Mouse (Mus musculus) heart, postnatal 0 days (tissue): Measurements from ENCODE around the gene Cyp19a1. TPM values are rescaled to one million over a fixed set of nuclear protein-coding genes. Genes with fewer than 3 reads are reported as not detected.

ENCODE experiments used
- ATAC-seq: fragments of 200-750 bp; cut with Nextera tagmentation; 2 replicates; pipeline ENCODE4 v1.8.0; 2017; ENCODE audit warnings: low read depth, moderate number of reproducible peaks, moderate library complexity; ENCODE audit not compliant: insufficient read depth
- DNase-seq: peaks from one replicate; pipeline ENCODE4 v3.0.0-alpha.2; 2016; ENCODE audit warnings: low spot score
- H3K27ac ChIP-seq: fragments of 300-500 bp; sonication (generic); 2 replicates; pipeline ENCODE4 v1.5.1; 2014; ENCODE audit warnings: low read depth, mild to moderate bottlenecking
- H3K27me3 ChIP-seq: fragments of 300-500 bp; sonication (generic); 2 replicates; pipeline ENCODE4 v1.6.1; 2014; ENCODE audit warnings: low read length, mixed read lengths; ENCODE audit not compliant: control insufficient read depth, insufficient read depth
- H3K36me3 ChIP-seq: fragments of 300-500 bp; sonication (generic); replicated peaks from 2 replicates; pipeline ENCODE4 v1.6.1; 2014; ENCODE audit warnings: low read length, mixed read lengths; ENCODE audit not compliant: control insufficient read depth, insufficient read depth
- H3K4me1 ChIP-seq: fragments of 300-500 bp; sonication (generic); 2 replicates; pipeline ENCODE4 v1.6.1; 2014; ENCODE audit warnings: antibody characterized with exemption; ENCODE audit not compliant: control insufficient read depth, insufficient read depth
- H3K4me2 ChIP-seq: fragments of 300-500 bp; sonication (generic); 2 replicates; pipeline ENCODE4 v1.6.1; 2014; ENCODE audit warnings: low read depth, mild to moderate bottlenecking, low read length, moderate library complexity
- H3K4me3 ChIP-seq: fragments of 300-500 bp; sonication (generic); 2 replicates; pipeline ENCODE4 v1.5.1; 2014; ENCODE audit warnings: low read depth, low read length
- H3K9ac ChIP-seq: fragments of 300-500 bp; sonication (generic); replicated peaks from 2 replicates; pipeline ENCODE4 v1.6.1; 2014; ENCODE audit warnings: low read depth, low read length, mixed read lengths
- H3K9me3 ChIP-seq: fragments of 300-500 bp; sonication (generic); replicated peaks from 2 replicates; pipeline ENCODE4 v1.6.1; 2016; ENCODE audit warnings: low read length; ENCODE audit not compliant: control insufficient read depth
- CTCF ChIP-seq: IDR thresholded peaks from 2 replicates; pipeline ENCODE4 v1.5.1; 2016; ENCODE audit warnings: antibody characterized with exemption, control low read depth, low read depth
- EP300 ChIP-seq: IDR thresholded peaks from 2 replicates; pipeline ENCODE4 v1.6.1; 2016; ENCODE audit warnings: antibody characterized with exemption, low read depth
- WGBS: fragments of 180-500 bp; shearing (Covaris S2); extraction: QIAGEN DNeasy Blood & Tissue Kit; methylation state at CpG from one replicate; pipeline ENCODE4 v1.1.7; 2014; 5-methylcytosine and 5-hydroxymethylcytosine counted together
- polyA plus RNA-seq: library from polyadenylated mRNA; unstranded; fragments of >200 nt; fragmentation: Nextera tagmentation; extraction: Ambion mirVana; gene quantifications from 2 replicates; pipeline ENCODE4 v1.2.1, GENCODE M21; 2015
- total RNA-seq: library from RNA; depleted of rRNA; stranded (reverse); fragments of >200 nt; gene quantifications from 2 replicates; pipeline ENCODE4 v1.2.3, GENCODE M21; 2014; ENCODE audit warnings: low replicate concordance

Cyp19a1 gene
- total and polyA plus RNA-seq, 2 experiments from 2014 or later: not detected

DNA sequence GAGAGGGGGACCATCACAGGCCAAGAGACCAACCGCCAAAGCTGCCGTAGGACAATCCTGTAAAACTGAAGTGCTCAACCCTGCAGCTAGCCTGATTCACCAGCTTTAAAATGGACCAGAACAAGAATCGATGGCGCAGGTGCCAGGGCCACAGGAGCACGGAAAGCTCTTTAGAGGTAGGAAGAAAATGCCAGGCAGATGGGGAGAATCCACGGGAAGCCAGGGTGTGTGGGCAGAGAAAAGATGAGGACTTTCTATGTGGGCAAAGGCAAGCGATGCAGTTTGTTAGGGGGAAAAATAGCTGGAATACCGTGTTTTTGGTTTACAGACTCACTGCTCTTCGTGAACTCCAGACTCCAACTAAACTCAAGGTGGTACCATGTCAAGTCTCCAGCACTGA, 53.0 kb downstream of the Cyp19a1 start:
- Histone ChIP-seq H3K4me3 (no peak overlapping the region), H3K9me3 (no peaks in the 10 kb centered on the region), H3K27me3 (no peaks in the 10 kb centered on the region), H3K9ac (no peak overlapping the region), H3K4me2 (no peak overlapping the region), H3K36me3 (no peaks in the 10 kb centered on the region), H3K4me1 (no peaks in the 10 kb centered on the region), H3K27ac (no peak overlapping the region)
- WGBS: 86% methylated on average over 9 of the region's 9 CpGs
- TF ChIP-seq CTCF: no peak
- no peak for TF ChIP-seq EP300
- no peak for ATAC-seq
- no peak for DNase-seq

GRCm38 (mm10) chr9:54194790-54195189, 73.1 kb downstream of the Cyp19a1 start:
- Histone ChIP-seq H3K9ac (no peak overlapping the region), H3K4me2 (no peak overlapping the region), H3K27me3 (no peaks in the 10 kb centered on the region), H3K36me3 (no peaks in the 10 kb centered on the region), H3K27ac (no peak overlapping the region), H3K9me3 (no peaks in the 10 kb centered on the region), H3K4me1 (no peaks in the 10 kb centered on the region), H3K4me3 (no peak overlapping the region)
- ATAC-seq (no peak), DNase-seq (no peak)
- TF ChIP-seq CTCF (no peak), EP300 (no peak)
- 65% methylated on average over 5 of the region's 5 CpGs for WGBS

GRCm38 (mm10) chr9:54191435-54191834, 76.5 kb downstream of the Cyp19a1 start:
- 65% methylated on average over 3 of the region's 3 CpGs for whole genome bisulfite sequencing

GRCm38 (mm10) chr9:54182484-54182883, 85.4 kb downstream of the Cyp19a1 start:
- H3K9ac ChIP-seq: no peak overlapping the region
- ATAC-seq (no peak), DNase-seq (no peak)
- H3K4me3 ChIP-seq: no peak overlapping the region
- H3K4me2 ChIP-seq: no peak overlapping the region
- 83% methylated on average over 7 of the region's 7 CpGs for WGBS
- H3K36me3 ChIP-seq: no peaks in the 10 kb centered on the region
- H3K27ac ChIP-seq: no peak overlapping the region
- H3K9me3 ChIP-seq: no peaks in the 10 kb centered on the region
- TF ChIP-seq CTCF (no peak), EP300 (no peak)
- no peaks in the 10 kb centered on the region for H3K4me1 ChIP-seq
- H3K27me3 ChIP-seq: no peaks in the 10 kb centered on the region

More at GRCm38 (mm10) chr9:54191435-54191834, 76.5 kb downstream of the Cyp19a1 start:
- H3K9ac ChIP-seq: no peak overlapping the region
- H3K4me2 ChIP-seq: no peak overlapping the region
- H3K9me3 ChIP-seq: no peaks in the 10 kb centered on the region
- ATAC-seq (no peak), DNase-seq (no peak)
- no peaks in the 10 kb centered on the region for H3K27me3 ChIP-seq
- no peak overlapping the region for H3K4me3 ChIP-seq
- no peaks in the 10 kb centered on the region for H3K36me3 ChIP-seq
- TF ChIP-seq EP300: no peak
- no peak for TF ChIP-seq CTCF
- H3K4me1 ChIP-seq: no peaks in the 10 kb centered on the region
- H3K27ac ChIP-seq: no peak overlapping the region

GRCm38 (mm10) chr9:54181330-54181729, 86.6 kb downstream of the Cyp19a1 start:
- Histone ChIP-seq H3K36me3 (no peaks in the 10 kb centered on the region), H3K4me2 (no peak overlapping the region), H3K9me3 (no peaks in the 10 kb centered on the region), H3K4me3 (no peak overlapping the region), H3K4me1 (no peaks in the 10 kb centered on the region), H3K27ac (no peak overlapping the region), H3K9ac (no peak overlapping the region), H3K27me3 (no peaks in the 10 kb centered on the region)
- ATAC-seq (no peak), DNase-seq (no peak)
- 10% methylated on average over 2 of the region's 2 CpGs for WGBS
- peak; percentile 62 for TF ChIP-seq CTCF
- no peak for TF ChIP-seq EP300

DNA sequence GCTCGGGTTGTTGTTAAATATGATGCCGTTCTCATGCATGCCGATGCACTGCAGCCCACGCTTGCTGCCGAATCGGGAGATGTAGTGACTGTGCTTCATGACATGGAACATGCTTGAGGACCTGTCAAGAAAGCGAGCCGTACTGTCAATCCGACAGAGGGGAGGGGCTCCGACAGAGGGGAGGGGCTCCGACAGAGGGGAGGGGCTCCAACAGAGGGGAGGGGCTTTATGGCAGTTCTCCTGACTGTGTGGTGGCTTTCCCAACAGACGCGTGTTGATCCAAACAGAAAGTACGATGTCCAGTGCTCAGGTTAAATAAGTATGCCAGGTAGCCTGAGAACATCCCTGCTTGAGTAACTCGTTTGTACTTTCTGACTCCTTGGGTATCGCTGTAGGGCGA, 87.7 kb downstream of the Cyp19a1 start:
- H3K36me3 ChIP-seq: no peaks in the 10 kb centered on the region
- no peak overlapping the region for H3K4me2 ChIP-seq
- no peak overlapping the region for H3K27ac ChIP-seq
- H3K27me3 ChIP-seq: no peaks in the 10 kb centered on the region
- no peak overlapping the region for H3K4me3 ChIP-seq
- no peak overlapping the region for H3K9ac ChIP-seq
- no peak for ATAC-seq
- no peaks in the 10 kb centered on the region for H3K4me1 ChIP-seq
- 70% methylated on average over 17 of the region's 17 CpGs for WGBS
- DNase-seq: no peak
- no peaks in the 10 kb centered on the region for H3K9me3 ChIP-seq
- TF ChIP-seq EP300 (no peak), CTCF (no peak)
